Mouse (Mus musculus) ovary, postnatal 14 days (tissue): Measurements from ENCODE around the gene Rpp25.
A peak's percentile ranks its signal among the peaks of the same experiment; 100 is the strongest.

ENCODE experiments used
- DNase-seq: peaks from one replicate; pipeline ENCODE4 v3.0.0; 2022; ENCODE audit warnings: low spot score

Gene Rpp25

GRCm38 (mm10) chr9:57521056-57521911, 17.5 kb downstream of the Rpp25 start, which contains the start of gene Cox5a:
Cox5a (plus strand) TSS chr9:57521274.
- peak; percentile 92 for DNase-seq

- DNase-seq = no peak
Measured at GRCm38 (mm10) chr9:57522114-57522860, 18.5 kb downstream of the Rpp25 start.

GRCm38 (mm10) chr9:57522861-57523246, 19.0 kb downstream of the Rpp25 start:
- no peak for DNase-seq

DNA sequence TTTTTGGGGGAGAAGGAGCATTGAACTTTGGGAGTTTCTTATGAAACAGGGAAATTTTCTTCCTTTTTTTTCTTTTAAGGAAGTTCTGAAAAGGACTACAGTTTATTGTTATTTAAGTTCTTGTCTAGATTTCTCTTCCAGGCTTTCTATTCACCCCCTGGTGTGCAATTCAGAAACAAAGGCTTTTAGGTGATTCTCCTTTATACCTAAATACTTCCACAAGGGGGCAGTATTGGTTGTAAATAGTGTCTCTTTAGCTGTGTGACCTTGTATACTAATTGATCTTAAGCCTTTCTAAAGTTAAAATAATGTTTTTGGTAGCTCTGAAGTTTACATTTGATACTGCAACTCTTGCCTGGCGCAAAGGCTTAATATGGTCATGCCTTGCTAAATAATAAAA, 19.9 kb downstream of the Rpp25 start:
- no peak for DNase-seq

- no peak for DNase-seq
Measured at GRCm38 (mm10) chr9:57524439-57524838, 20.6 kb downstream of the Rpp25 start.

DNA sequence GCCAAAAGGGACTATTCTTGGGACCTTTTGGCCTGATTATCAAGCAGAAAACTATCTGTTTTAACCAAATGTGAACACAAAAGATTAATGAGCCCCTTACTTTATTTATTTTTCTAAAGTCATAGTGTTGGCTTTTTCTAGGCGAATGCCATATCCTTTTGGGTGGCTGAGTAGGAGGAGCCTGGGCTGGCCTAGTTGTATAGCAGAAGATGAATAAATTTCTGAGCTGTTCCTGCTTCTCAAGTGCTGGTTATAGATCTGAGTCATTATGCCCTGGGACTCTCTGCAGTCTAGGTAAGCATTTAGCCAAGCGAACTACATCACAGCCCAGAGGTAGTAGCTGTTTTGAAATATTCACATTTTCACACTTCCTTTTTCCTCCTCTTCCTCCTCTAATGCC, 21.7 kb downstream of the Rpp25 start:
- DNase-seq = no peak

GRCm38 (mm10) chr9:57526435-57526834, 22.6 kb downstream of the Rpp25 start:
- no peak for DNase-seq

DNA sequence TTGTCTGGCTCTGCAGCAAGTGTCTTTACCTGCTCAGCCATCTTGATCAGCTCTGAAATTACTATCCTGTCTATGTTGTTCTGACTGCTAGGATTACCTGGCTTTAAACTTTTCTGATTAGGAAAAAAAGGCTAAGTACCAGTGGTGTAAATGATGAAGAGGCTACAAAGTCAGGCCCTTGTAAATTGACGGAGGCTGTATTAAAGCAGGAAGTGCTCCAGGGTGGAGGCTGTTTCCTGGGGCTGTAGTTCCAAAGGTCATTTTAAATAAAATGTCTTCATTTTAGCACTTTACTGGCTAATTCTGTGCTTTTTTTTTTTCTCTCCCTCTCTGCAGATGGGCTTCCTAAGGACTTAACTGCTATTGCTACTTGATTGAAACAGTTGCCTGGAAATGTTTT, 28.1 kb downstream of the Rpp25 start:
- DNase-seq = no peak

DNA sequence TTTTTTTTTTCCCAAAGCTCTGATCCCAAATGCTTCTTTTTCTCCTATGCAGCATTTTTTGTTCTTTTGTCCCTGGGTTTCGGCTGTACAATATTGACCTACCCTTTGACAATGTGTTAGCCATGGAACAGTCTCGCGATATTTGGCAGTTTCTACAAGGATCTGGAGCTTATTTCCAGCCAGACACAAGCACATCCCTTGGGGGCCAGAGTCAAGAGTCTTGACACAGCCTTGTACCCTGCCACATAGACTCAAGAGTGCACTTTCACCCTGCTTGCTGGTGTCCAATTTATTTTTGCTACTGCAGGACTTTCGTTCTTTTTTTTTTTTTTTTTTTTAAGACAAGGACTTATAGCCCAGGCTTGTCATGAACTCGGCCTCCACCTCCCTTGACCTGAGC, 32.5 kb downstream of the Rpp25 start:
- DNase-seq = no peak

- DNase-seq = peak; percentile 89
Measured at GRCm38 (mm10) chr9:57537044-57537727, 33.4 kb downstream of the Rpp25 start, which contains the start of gene Fam219b. Fam219b (plus strand) TSS chr9:57537528.

DNA sequence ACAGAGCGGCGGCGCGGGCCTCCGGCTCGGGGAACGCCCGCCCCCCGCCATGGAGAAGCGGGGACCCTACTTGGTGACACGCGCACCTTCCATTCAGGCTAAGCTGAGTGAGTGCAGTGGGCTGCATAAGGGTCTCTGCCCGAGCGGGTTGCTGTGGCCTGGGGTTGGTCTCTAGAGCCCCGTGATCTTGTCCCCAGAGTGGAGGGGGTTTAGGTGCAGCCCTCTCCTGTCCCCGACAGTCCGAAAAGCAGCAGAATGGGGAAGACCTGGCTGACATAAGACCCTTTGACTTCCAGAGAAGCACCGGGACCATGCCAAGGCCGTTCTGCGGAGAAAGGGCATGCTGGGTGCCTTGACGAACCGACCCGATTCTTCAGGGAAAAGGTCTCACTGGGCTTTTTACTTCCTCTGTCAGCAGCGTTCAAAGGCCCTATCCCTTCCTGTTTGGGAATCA, 33.9 kb downstream of the Rpp25 start:
- DNase-seq = no peak

GRCm38 (mm10) chr9:57539550-57539949, 35.7 kb downstream of the Rpp25 start:
- DNase-seq = no peak

DNA sequence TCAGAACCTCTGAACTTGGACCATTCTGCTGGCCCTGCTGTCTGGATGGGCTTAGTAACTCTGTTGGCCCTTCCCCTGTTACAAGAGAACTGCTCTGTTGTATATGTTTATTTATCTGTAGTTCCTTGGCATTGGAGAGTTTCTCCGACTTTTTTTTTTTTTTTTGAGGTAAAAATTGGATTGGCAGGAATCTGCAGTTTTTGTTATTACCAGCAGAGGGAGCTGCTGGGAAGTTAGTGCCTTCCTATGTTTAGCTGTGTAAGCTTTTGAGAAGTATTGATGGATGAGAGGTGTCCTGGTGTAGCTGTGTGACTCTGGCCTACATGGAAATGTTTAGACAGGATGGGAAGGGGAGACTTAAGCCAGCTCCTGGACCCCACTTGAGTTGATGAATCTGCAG, 37.5 kb downstream of the Rpp25 start:
- DNase-seq = peak; percentile 37

- no peak for DNase-seq
Measured at GRCm38 (mm10) chr9:57543951-57544350, 40.1 kb downstream of the Rpp25 start.

DNA sequence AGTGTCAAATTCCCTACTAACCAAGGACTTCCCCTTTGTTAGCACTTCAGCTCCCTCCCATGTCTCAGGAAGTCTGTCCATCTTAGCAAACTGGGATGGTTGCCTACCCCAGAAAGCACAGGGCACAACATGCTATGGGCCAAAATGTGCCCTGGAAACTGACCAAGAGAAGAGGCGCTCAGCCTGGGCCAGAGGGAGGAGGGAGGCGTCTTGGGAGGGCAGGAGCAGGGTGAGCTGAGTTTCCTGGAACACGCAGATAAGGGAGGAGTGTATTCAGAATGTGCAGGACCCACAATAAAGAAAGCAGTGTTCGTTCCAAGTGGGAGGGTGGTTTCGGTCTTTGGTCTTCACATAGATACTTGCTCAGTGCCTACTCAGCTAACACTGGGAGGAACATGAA, 43.5 kb downstream of the Rpp25 start:
- peak; percentile 34 for DNase-seq

- DNase-seq = no peak
Measured at GRCm38 (mm10) chr9:57547869-57548268, 44.0 kb downstream of the Rpp25 start.

GRCm38 (mm10) chr9:57549186-57549585, 45.4 kb downstream of the Rpp25 start:
- no peak for DNase-seq

GRCm38 (mm10) chr9:57550126-57550862, 46.5 kb downstream of the Rpp25 start:
- DNase-seq = no peak

DNA sequence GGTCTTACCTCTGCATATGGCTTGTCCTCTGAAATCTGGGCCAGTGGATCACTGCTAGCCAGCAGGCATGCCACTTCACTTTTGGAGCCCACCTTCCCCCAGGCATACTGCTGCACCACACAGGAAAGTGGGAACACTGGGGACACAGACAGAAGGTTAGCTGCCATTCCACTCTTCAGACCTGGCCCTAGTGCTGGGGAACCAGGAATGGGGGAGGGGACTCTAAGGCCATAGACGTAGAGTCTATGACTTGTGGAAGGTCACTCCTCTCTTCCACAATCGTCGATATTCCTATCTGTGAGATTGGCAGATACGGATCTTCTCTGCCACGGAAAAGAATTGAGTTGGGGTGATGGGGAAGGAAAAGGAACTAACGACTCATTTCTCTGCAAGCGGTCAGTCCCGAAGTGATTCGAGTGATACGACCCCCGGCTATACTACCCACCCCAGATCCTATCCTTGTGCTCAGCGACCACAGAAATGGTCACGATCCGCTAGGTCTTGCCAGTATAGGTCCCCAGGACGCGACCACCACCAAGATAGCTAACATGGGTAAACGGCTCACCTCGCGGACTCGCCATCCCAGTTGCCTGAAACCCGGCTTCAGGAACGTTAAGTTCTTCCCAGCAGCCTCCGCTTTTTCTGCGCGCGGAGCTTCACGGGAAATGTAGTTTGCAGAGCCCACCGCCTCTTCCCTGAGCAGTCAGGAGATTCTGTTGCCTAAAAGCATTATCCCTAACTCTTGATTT, 48.5 kb downstream of the Rpp25 start, which contains the start of gene Mpi:
Gene Mpi (minus strand): TSS at position 625 of the 749 bp plus-strand sequence.
- DNase-seq = peak; percentile 42

GRCm38 (mm10) chr9:57553119-57553518, 49.3 kb downstream of the Rpp25 start:
- no peak for DNase-seq

DNA sequence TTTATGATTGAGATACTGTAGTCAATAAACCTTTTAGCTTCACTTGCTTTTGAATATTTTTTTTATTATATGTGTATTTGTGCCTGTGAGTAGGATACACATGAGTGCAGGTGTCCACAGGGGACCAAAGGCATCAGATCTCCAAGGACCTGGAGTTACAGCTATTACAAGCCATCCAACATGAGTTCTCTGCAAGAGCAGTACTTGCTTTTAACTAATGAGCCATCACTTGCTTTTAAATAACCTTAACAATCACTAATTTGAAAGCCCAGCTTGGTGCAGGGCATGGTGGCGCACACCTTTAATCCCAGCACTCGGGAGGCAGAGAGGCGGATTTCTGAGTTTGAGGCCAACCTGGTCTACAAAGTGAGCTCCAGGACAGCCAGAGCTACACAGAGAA, 50.9 kb downstream of the Rpp25 start:
- DNase-seq = no peak
